Mouse (Mus musculus) layer of hippocampus, postnatal 25 days (tissue): ENCODE measurements around the gene Sbf2. TPM values are rescaled to one million over a fixed set of nuclear protein-coding genes. Genes with fewer than 3 reads are reported as not detected.
"Not testable (repeated sequence)": the region's sequence is repeated elsewhere in the genome, so short reads cannot be mapped to it uniquely, and the experiment has no call there.

ENCODE experiments used
- DNase-seq, 2 experiments: peaks; one replicate each; pipeline ENCODE4 v3.0.0; 2022; ENCODE audit warnings: mixed read lengths in 2 of 2, low spot score in 1 of 2; ENCODE audit errors: extremely low spot score in 1 of 2
- total RNA-seq, 2 experiments: library from RNA; stranded (reverse); gene quantifications; 2 replicates each; pipeline ENCODE4 v1.2.3; 2021

The Sbf2 gene
- total RNA-seq, 2 experiments from 2014 or later = 62.9 to 76.0 TPM

GRCm38 (mm10) chr7:110631136-110631888 lies 16.6 kb upstream of the Sbf2 start:
- DNase-seq = no peak

- DNase-seq = peak; percentile 76 to 86
Observed at GRCm38 (mm10) chr7:110629892-110630666, 15.4 kb upstream of the Sbf2 start.

- DNase-seq = no peak
Observed at GRCm38 (mm10) chr7:110628611-110629354, 14.1 kb upstream of the Sbf2 start.

- DNase-seq = no peak
Observed at GRCm38 (mm10) chr7:110628273-110628600, 13.5 kb upstream of the Sbf2 start.

GRCm38 (mm10) chr7:110627486-110628272 lies 13.0 kb upstream of the Sbf2 start, which contains the start of gene Adm:
Gene Adm, plus strand, starts transcription at chr7:110627661.
- DNase-seq = peak in 1 of 2 experiments; percentile 37

GRCm38 (mm10) chr7:110627099-110627482 lies 12.4 kb upstream of the Sbf2 start:
- no peak for DNase-seq

- no peak for DNase-seq
Observed at GRCm38 (mm10) chr7:110626186-110627098, 11.7 kb upstream of the Sbf2 start.

GRCm38 (mm10) chr7:110625489-110625888 lies 10.8 kb upstream of the Sbf2 start:
- DNase-seq = no peak

- no peak for DNase-seq
Observed at GRCm38 (mm10) chr7:110624961-110625360, 10.2 kb upstream of the Sbf2 start.

GRCm38 (mm10) chr7:110624067-110624466 lies 9.3 kb upstream of the Sbf2 start:
- no peak for DNase-seq

GRCm38 (mm10) chr7:110619086-110619611 lies 4.4 kb upstream of the Sbf2 start:
- DNase-seq = no peak

- DNase-seq = no peak
Observed at GRCm38 (mm10) chr7:110615792-110616191, 1.1 kb upstream of the Sbf2 start.

- DNase-seq = peak in 1 of 2 experiments; percentile 41
Observed at GRCm38 (mm10) chr7:110615151-110615631, 469 bp upstream of the Sbf2 start.

GRCm38 (mm10) chr7:110613381-110614132 lies 1.2 kb downstream of the Sbf2 start:
- no peak for DNase-seq

GRCm38 (mm10) chr7:110606906-110607305 lies 7.8 kb downstream of the Sbf2 start:
- no peak for DNase-seq

- no peak for DNase-seq
Observed at GRCm38 (mm10) chr7:110605476-110605875, 9.2 kb downstream of the Sbf2 start.

GRCm38 (mm10) chr7:110597141-110597540 lies 17.6 kb downstream of the Sbf2 start:
- no peak for DNase-seq

GRCm38 (mm10) chr7:110593991-110594390 lies 20.7 kb downstream of the Sbf2 start:
- not testable (repeated sequence) for DNase-seq
